Mouse (Mus musculus) erythroblast, embryonic 14.5 days (primary cell): ENCODE measurements around the gene Fahd2a. TPM values are rescaled to one million over a fixed set of nuclear protein-coding genes. Genes with fewer than 3 reads are reported as not detected.

Source experiments
- H3K27me3 ChIP-seq: 2 replicates; pipeline ENCODE4 v1.6.1; 2012; ENCODE audit warnings: inconsistent platforms; ENCODE audit not compliant: control insufficient read depth
- H3K36me3 ChIP-seq: 2 replicates; pipeline ENCODE4 v1.6.1; 2012; ENCODE audit warnings: mild to moderate bottlenecking, inconsistent platforms; ENCODE audit not compliant: control insufficient read depth
- H3K4me1 ChIP-seq: 2 replicates; pipeline ENCODE4 v1.6.1; 2012; ENCODE audit warnings: inconsistent platforms; ENCODE audit not compliant: control insufficient read depth
- H3K4me3 ChIP-seq: replicated peaks from 2 replicates; pipeline ENCODE3; 2012; ENCODE audit warnings: moderate library complexity, mild to moderate bottlenecking, inconsistent platforms
- H3K9me3 ChIP-seq: 2 replicates; pipeline ENCODE4 v1.6.1; 2012; ENCODE audit warnings: low read length, inconsistent platforms, mixed read lengths; ENCODE audit not compliant: control insufficient read depth
- GATA1 ChIP-seq: IDR thresholded peaks from 2 replicates; pipeline ENCODE4 v1.6.1; 2012; ENCODE audit warnings: low read length, inconsistent platforms, mixed read lengths
- TAL1 ChIP-seq: IDR thresholded peaks from 3 replicates; pipeline ENCODE4 v1.6.1; 2012; ENCODE audit warnings: low read length, inconsistent platforms, mixed read lengths
- polyA plus RNA-seq: library from polyadenylated mRNA; stranded (reverse); fragments of >175 nt; gene quantifications from 2 replicates; pipeline ENCODE4 v1.2.3, GENCODE M21; 2012

Gene Fahd2a
- polyA plus RNA-seq, 1 experiment: 4.5 TPM

DNA sequence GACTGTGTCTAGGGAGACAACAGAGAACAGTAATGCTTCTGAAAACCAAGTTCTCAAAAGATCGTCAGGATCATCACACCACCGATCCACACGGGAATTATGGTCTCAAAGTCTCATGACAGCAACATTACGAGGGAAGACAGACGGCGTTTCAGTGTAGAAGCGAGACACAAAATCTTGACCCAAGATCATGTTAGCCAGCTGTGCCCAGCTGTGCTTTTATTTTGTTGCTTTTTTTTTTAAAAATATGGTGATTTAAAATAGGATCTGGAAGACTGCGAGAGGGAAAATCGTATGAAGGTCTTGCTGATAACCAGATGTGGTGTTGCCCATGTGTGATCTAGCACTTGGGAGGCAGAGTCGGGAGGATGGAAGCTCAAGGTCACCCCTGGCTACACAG is 26.3 kb upstream of the Fahd2a start:
- TF ChIP-seq GATA1 (no peak), TAL1 (no peak)
- Histone ChIP-seq H3K9me3 (no peaks in the 10 kb centered on the region), H3K27me3 (no peaks in the 10 kb centered on the region), H3K36me3 (no peaks in the 10 kb centered on the region), H3K4me3 (no peak overlapping the region), H3K4me1 (no peaks in the 10 kb centered on the region)

DNA sequence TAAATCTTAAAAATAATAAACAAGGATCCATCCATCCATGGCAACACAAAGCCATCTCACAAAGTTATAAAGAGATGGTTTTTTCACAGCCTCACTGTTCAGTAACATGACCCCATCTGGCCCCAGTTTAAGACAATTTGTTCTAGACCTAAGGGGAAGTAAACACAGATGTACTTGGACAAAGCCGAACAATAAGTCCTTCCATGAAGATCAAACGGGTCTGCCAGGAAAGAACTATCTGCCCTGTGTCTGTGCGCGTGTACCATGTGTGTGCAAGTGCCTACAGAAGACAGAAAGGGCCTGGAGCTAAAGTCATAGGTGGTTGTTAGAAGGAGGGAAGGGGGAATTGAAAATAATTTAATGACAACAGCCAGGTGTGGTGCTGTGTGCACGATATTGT is 25.8 kb upstream of the Fahd2a start:
- Histone ChIP-seq H3K9me3 (no peaks in the 10 kb centered on the region), H3K4me1 (no peaks in the 10 kb centered on the region), H3K4me3 (no peak overlapping the region), H3K36me3 (no peaks in the 10 kb centered on the region), H3K27me3 (no peaks in the 10 kb centered on the region)
- TF ChIP-seq TAL1 (no peak), GATA1 (no peak)

DNA sequence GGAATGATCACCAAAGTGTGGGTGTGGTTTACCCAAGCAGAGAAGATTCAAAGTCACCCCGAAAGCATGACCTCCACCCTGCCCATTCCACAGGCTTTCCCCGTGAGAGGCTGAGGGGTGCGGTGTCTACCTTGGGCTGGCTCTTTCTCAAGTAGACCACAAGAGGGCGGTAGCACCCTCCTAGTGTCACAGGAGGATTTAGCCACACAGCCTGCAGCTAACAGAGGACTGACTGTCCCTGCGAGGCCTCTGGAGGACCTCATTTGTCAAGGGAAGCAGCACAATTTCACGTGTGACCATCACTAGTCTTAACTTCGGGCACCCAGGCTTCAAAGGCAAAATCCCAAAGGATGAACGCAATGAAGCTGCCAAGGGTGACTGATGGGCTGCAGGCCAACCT is 17.9 kb upstream of the Fahd2a start:
- TF ChIP-seq TAL1 (no peak), GATA1 (no peak)
- no peak overlapping the region for H3K4me3 ChIP-seq
- no peaks in the 10 kb centered on the region for H3K36me3 ChIP-seq
- H3K4me1 ChIP-seq: no peaks in the 10 kb centered on the region; the same call in 1 of the 2 replicates
- H3K9me3 ChIP-seq: no peaks in the 10 kb centered on the region
- peaks cover 16% of the 10 kb centered on the region for H3K27me3 ChIP-seq

DNA sequence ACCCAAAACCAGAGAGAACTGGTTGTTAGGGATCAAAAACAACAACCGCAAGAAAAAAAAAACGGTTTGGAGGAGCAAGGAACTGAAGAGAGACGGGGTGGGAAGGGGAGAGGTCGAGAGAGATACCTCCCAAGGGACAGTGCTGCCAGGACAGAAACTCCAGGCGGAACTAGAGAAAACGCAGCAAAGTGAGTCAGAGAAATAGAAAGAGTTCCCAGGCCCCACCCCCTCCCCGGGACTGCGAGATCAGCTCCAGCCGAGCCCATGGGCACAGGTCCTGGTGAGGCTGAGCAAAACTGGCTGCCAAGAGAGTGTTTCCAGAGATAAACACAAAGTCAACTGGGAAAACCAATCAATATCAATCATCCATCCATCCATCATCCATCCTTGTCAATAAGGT is 17.0 kb upstream of the Fahd2a start:
- Histone ChIP-seq H3K27me3 (peaks cover 25% of the 10 kb centered on the region), H3K4me3 (no peak overlapping the region), H3K9me3 (no peaks in the 10 kb centered on the region), H3K4me1 (no peaks in the 10 kb centered on the region; the same call in 1 of the 2 replicates), H3K36me3 (no peaks in the 10 kb centered on the region)
- TF ChIP-seq GATA1 (no peak), TAL1 (no peak)

DNA sequence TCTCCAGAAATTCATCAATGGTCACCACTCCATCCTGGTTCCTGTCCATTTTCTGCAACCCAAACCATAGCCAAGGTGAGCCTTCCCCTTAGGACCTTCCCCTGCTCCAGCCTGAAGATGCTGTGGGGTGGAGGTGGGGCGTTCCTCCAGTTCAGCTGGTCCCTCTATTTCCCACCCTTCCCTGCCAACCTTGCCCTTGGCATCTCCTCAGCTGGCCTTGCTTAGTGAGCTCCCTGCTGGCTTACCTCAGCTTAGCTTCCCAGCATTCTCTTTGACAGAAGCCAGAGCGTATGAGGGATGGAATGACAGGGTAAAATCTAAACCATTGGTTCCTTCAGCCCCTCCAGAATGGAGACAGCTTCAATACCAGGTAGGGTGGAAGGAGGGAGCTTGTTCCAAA is 15.0 kb upstream of the Fahd2a start:
- H3K9me3 ChIP-seq: no peaks in the 10 kb centered on the region
- H3K36me3 ChIP-seq: no peaks in the 10 kb centered on the region
- H3K4me1 ChIP-seq: no peaks in the 10 kb centered on the region; the same call in 1 of the 2 replicates
- no peak for TF ChIP-seq GATA1
- no peak for TF ChIP-seq TAL1
- H3K4me3 ChIP-seq: no peak overlapping the region
- peaks cover 39% of the 10 kb centered on the region for H3K27me3 ChIP-seq

DNA sequence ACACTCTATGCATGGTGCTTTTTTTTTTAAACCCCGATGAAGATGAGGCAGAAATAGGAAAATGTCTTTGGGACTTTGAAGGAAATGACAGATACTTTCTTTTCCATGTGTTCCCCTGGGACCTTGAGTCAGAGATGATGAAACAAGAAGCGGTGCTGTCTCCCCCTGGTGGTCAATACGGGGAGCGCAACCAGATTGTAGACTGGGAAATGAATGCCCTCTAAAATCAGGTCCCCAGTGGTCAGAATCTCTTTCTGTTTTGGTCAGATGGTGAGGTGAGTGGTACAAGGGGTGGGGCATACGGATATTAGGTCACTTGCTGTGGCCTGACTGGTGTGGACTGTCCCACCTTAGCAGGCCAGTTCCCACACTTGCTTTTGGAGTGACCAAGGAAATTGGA is 9.4 kb upstream of the Fahd2a start:
- no peak overlapping the region for H3K4me3 ChIP-seq
- H3K36me3 ChIP-seq: no peaks in the 10 kb centered on the region
- H3K27me3 ChIP-seq: peaks cover 34% of the 10 kb centered on the region

DNA sequence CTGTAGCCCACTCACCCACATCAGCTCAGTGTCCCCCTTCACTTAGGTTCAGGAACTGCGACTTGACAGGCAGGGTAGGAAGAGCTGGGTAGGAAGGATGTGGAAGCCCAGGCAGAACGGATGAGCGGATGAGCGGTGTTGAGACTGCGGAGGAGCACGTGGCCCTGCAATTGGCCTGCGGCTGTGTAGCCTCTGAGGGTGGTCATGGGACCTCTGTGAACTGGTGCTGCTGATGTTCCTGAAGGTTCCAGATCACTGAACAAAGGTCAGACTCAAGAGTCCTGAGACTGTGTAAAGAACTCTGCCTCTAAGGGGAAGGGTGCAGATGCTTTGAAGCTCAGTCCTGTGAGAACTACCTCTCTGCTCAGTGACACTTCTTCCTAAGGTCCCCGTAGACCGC is 8.8 kb upstream of the Fahd2a start:
- H3K4me3 ChIP-seq: no peak overlapping the region
- H3K9me3 ChIP-seq: no peaks in the 10 kb centered on the region
- no peaks in the 10 kb centered on the region for H3K36me3 ChIP-seq
- peaks cover 44% of the 10 kb centered on the region for H3K4me1 ChIP-seq
- TF ChIP-seq GATA1: no peak
- TF ChIP-seq TAL1: no peak
- peaks cover 34% of the 10 kb centered on the region for H3K27me3 ChIP-seq

More for the DNA sequence above, 9.4 kb upstream of the Fahd2a start:
- TF ChIP-seq TAL1 (no peak), GATA1 (no peak; the same call in 1 of the 2 replicates)
- Histone ChIP-seq H3K9me3 (no peaks in the 10 kb centered on the region), H3K4me1 (peaks cover 44% of the 10 kb centered on the region)

DNA sequence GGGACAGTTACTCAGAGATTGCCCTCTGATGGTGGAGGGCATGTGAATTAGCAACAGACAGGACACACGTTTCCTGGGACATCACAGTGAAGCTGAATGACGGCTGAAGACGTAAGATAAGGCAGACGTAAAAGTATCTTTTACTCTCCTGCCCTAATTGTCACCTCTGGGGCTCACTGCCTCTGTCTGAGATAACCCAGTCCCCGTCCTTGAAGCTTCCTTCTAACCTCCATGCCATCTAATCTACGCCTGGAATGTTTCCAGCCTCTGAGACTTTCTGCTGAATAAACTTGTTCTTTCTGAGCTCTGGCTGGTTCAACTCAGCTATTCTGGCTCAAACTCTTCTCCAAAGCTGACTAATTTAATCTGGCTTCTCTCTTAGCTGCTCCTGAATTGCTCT is 7.4 kb upstream of the Fahd2a start:
- no peaks in the 10 kb centered on the region for H3K9me3 ChIP-seq
- no peaks in the 10 kb centered on the region for H3K36me3 ChIP-seq
- TF ChIP-seq TAL1 (peak; percentile 66), GATA1 (no peak)
- H3K4me3 ChIP-seq: peak overlapping the region; percentile 31
- H3K4me1 ChIP-seq: peaks cover 52% of the 10 kb centered on the region
- H3K27me3 ChIP-seq: peaks cover 27% of the 10 kb centered on the region

DNA sequence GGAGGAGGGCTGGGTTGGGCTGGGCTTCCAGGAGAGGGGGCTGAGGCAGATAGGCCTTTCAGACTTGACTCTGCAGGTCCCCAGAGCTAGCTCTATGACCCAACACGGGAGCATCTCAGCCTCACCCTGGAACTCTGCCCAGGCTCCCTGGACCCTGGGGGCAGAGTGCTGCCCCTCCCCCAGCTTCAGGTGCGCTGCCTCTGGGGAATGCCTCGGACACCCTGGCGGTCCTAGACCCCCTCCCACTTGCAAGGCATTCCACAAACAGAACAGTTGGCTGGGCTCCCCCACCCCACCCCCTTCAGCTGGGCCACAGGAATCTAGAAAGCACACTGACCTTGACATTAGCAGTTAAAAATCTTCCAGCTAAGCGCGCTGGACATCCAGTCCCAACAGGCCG is 5.3 kb upstream of the Fahd2a start:
- H3K27me3 ChIP-seq: peaks cover 13% of the 10 kb centered on the region
- TF ChIP-seq GATA1 (no peak), TAL1 (no peak)
- no peaks in the 10 kb centered on the region for H3K36me3 ChIP-seq
- peaks cover 69% of the 10 kb centered on the region for H3K4me1 ChIP-seq
- no peak overlapping the region for H3K4me3 ChIP-seq
- no peaks in the 10 kb centered on the region for H3K9me3 ChIP-seq

DNA sequence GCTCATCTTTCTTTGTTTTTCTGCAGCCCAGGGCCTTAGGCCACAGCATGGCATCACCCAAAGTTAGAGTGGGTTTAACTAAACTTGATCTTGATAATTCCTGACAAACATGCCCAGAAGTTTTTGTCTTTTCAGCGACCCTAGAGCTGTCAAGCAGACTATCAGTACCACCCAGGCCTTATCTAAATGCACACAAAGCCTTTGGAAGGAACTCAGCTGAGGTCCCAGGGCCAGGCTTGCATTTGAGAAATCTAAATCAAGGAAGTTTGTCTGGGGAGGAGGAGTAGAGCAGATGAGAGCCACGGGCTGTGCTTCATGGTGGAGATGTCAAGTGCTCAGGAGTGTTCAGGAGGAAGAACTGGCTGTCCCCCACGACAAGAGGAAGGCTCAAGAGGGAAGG is 2.5 kb upstream of the Fahd2a start:
- Histone ChIP-seq H3K4me3 (no peak overlapping the region), H3K9me3 (no peaks in the 10 kb centered on the region), H3K36me3 (peaks cover 9% of the 10 kb centered on the region), H3K4me1 (peaks cover 74% of the 10 kb centered on the region), H3K27me3 (no peaks in the 10 kb centered on the region)
- TF ChIP-seq GATA1 (no peak), TAL1 (no peak)
